Mouse (Mus musculus): ENCODE measurements around the gene Krtap4-2.

DNA sequence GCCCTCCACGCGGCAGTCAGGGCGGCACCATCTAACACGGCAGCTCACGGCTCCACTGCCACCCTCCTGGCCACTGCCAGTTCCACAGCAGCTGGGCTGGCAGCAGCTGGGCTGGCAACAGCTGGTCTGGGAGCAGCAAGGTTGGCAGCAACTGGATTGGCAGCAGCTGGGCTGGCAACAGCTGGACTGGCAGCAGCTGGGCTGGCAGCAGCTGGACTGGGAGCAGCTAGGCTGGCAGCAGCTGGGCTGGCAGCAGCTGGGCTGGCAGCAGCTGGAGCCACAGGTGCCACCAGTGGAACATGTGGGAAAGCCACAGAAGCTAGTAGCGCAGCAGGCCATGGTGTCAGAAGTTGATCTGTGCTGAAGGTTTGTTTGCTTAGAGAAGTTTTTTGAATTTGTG is 43.9 kb downstream of the Krtap4-2 start, which contains the start of gene Krtap1-3:
- no peak for TF ChIP-seq CTCF (IDR thresholded peaks at IDR 0.05; ENCODE audit: low read depth, low read length)
- TF ChIP-seq POLR2A (IDR thresholded peaks at IDR 0.05; ENCODE audit: extremely low read depth, insufficient read depth, low read length): no peak

Measured in liver, adult 2 months (tissue).